Mouse (Mus musculus): ENCODE measurements around the gene Adad2.

Adad2 gene

DNA sequence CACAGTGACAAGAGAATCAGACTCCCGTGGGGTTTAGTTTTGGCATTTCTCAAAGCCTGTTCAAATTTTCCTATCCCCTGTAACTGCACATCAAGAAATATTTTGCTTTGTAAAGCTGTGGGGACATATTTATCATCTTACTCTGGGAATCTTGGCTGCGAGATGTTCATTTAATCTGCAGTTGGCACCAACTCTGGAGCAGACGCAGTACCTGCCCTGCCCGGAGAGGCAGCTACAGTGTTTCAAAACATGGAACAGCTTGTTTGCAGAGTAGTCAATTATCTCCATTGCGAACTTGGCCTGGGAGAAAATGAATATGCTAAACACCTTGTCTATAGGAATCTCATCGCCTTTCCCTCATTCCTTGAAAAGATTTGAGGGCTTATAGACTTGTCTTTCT lies 25.7 kb downstream of the Adad2 start:
- in situ Hi-C loops (cut with MboI; ENCODE audit: low sequenced_read_pairs): no loop called here

DNA sequence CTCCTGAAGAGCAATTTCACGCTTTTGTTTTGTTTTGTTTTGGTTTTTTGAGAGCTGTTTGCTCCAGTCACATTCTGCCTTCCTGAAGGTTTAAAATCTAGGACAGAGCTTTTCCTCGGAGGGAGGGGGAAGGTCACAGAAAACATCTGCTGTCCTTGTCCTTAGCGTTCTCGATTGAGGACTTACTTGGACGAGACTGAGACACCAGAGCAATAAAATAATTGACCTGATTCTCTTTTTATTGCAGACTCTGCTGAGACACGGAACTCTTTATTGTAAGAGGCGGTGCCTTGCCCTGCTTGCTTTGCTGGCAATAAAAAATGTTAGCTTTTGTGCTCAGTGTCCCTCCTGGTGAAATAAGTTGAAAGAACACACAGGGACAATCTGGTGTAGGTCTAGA lies 27.3 kb downstream of the Adad2 start:
- in situ Hi-C loops (cut with MboI; ENCODE audit: low sequenced_read_pairs): no loop called here

DNA sequence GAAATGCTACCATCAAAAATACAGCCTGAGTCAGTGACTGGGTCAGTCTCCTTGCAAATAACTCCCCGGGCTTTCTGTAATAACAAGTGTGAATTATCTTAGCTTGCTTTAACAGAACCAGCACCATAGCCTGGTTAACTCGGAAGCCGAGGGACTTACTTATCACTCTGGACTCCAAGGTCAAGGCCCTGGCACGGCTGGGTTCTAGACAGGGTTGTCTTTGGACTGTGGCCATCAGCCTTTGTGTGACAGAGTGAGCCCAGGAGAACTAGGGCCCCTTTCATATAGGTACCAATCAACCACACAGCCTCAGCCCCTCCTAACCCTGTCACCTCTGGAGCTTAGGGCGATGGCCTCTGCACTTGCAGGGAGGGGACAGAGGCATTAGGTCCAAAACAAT lies 28.5 kb downstream of the Adad2 start:
- in situ Hi-C loops (cut with MboI; ENCODE audit: low sequenced_read_pairs): no loop called here

DNA sequence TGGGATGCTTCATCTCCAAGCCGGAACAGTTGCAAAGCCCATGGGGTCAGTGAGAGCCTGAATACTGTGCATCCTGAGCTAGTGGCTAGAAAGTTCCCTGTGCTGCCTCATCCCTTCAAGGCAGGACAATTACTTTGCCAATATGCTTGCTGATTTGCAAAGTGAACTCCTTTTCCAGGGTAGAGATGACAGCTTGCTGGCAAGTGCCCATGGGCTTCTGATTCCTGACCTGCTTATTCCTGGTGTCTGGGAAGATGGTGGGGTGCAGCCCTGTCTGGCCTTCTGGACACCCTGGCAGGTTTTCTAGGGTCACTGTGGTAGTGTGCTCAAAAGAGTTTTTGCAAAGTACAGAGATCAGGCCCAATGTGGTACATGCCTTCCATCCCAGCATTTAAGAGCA lies 30.4 kb downstream of the Adad2 start:
- in situ Hi-C loops (cut with MboI; ENCODE audit: low sequenced_read_pairs): no loop called here

DNA sequence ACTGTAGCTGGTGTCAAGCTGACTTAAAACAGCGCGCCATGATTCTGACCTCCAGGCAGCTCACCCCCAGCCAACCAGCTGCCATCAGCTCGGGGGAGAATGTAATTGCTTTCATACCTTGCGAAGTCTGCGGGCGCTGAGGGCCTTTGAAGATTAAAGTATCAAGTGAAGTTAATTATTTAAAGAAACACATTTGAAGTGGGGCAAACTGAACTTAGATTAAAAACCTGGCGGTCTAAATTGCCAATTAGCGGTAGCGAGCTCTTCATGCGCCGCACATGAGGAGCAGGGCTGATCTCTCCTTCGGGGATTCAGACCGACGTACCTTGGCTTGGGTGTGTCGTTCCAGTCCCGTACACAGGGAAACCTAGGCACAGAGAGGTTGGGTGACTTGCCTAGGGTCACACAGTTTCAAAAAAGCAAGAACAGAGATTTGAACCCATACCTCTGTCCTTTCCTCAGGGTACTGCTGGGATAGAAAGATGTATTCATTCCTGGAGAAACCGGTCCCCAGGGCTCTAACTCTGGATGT lies 31.9 kb downstream of the Adad2 start:
- in situ Hi-C loops (cut with MboI; ENCODE audit: low sequenced_read_pairs): no loop called here

DNA sequence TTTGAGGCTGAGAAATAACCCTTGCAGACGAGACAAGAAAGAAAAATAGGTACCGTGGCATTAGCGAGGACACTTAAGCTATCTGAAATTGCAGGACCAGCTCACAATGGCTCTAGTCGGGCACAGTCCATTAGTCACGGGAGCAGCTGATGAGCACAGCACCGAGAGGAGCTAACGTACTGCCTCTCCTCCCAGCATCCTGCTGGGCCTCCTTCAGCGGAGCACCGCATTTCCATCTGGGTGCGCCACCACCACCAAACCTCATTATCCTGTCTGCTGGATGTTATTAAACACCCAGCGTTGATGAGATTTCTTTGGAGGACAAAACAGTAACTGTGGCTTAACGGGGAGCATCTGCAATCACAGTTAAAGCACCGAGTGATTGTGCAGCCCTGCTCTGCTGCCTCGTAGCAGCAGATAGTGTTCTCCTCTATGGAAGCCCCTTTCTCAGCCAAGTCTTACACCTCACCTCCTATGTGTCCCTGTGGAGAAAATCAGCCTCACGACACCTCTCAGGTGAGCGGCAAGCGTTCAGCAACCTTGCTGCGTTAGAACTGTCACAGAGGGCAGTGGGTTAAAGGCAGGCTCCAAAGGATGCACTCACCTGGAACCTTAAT lies 32.5 kb downstream of the Adad2 start:
- in situ Hi-C loops (cut with MboI; ENCODE audit: low sequenced_read_pairs): no loop called here

DNA sequence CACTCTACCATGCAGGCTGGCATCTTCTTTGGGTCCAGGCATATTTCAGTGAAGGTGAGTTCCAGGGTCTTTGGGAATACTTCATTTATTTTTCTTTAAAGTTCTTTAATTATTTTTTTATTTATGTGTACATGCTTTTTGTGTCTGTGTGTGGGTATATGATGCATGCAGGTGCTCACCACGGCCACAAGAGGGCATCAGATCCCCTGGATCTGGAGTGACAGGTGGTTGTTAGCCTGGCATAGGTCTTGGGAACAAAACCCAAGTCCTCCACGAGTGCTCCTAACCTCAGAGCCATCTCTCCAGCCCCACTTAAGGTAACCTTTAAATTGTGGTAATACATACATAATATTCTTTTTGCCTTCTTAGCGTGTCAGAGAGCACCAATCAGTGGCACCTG lies 33.6 kb downstream of the Adad2 start:
- in situ Hi-C loops (cut with MboI; ENCODE audit: low sequenced_read_pairs): no loop called here

DNA sequence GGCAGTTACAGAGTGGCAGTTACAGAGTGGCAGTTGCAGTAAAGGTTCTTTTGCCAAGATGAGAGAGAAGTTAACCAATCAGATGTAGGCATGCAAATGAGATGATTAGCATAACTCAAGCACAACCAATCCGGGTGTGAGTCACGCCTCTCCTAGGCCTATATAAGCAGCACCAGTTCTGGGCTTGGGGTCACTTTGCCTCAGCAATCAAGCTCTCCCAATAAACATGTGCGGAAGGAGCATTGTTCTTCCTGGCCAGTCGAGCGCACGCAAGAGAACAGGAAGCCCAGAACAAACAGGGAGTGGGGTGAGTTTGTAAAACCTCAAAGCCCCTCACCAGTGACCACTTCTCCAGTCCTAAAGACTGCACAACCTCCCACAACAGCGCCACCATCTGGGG lies 34.3 kb downstream of the Adad2 start:
- in situ Hi-C loops (cut with MboI; ENCODE audit: low sequenced_read_pairs): no loop called here

DNA sequence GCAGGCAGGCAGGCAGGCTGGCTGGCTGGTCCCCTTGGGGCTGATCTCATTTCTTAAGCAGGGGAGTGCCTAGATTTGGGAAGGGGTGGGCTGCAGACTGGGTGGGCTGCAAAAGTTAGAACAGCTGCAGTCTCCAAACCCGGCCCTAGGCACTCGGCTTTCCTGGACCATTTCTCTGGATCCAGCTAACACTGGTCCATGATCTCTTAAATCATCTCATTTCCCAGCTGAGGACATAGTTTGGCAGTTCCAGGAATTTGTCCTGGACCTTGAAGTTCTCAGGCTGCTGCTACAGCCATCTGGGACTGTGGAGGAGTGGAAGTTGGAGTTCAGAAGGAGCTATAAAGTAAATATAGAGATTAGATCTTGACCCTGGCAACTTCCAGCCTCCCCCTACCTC lies 38.8 kb downstream of the Adad2 start:
- in situ Hi-C loops (cut with MboI; ENCODE audit: low sequenced_read_pairs): no loop called here

DNA sequence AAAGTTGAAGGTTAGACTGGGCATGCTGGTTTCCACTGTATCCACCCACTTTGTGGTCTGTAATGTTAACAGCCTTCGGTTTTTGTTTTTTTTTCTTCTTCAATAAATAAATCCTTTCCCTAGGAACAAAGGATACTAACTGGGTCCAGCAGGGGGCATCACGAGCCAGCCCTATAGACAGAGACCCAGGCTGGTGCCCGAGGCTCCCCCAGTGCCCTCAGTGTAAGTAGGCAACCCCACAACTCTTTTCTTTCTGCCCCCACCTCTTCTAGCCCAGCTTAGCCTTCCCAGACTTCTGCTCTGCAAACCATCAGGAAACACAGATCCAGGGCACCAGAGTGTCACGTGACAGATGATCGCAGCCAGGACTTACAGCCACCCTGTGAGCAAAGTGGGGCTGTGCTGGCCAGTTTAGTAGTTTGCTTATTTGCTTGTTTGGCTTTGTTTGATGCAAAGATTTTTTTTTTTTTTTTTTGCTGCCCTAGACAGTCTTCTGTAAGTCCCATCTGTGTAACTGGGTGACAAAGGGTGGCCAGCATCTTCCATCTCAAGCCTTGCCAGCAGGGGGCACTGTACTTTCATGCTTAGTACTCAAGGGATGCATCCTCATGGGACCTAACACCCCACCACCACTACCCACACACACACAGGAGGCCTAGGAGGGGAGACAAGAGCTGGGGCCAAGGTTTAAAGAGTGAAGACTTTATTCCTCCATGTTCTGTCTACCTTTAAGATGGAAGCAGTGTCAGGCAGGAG lies 44.3 kb downstream of the Adad2 start:
- in situ Hi-C loops (cut with MboI; ENCODE audit: low sequenced_read_pairs): no loop called here

DNA sequence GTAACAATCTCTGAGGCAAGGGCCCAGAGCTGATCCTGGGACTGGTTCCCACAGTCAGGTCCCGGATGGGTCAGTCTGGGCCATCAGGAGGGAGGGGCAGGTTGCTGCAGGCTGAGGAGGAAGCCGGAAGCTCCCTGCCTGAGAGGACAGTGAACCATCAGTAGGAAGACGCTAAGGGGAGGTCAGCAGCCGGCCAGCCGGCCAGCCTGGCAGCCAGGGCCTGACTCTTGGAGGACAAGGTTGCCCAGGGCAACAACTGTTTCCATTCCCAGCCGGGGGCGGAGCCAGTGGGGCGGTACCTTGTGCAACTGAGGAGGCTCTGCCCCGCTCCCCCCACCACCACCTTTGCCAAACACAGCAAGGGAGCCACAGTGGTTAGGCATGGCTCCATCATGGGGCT lies 48.5 kb downstream of the Adad2 start:
- in situ Hi-C loops (cut with MboI; ENCODE audit: low sequenced_read_pairs): no loop called here

DNA sequence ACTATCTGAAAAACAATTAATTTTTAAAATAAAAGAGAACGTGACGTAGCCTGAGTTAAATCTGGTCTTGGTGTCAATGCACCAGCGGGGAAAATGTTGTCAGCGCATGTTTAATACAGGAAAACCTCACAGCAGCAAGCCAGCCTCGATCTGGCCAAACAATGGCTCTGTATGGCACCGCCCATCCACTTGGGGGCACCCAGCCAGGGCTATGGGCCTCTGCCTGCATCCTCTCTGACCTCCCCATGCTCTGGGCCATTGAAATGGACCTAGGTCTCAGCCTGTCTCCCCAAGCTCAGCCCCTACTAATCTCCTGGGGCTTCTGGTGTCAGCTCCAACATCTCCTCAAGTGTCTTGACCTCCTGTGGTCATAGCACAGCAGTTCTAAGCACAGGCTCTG lies 49.3 kb downstream of the Adad2 start:
- in situ Hi-C loops (cut with MboI; ENCODE audit: low sequenced_read_pairs): no loop called here

DNA sequence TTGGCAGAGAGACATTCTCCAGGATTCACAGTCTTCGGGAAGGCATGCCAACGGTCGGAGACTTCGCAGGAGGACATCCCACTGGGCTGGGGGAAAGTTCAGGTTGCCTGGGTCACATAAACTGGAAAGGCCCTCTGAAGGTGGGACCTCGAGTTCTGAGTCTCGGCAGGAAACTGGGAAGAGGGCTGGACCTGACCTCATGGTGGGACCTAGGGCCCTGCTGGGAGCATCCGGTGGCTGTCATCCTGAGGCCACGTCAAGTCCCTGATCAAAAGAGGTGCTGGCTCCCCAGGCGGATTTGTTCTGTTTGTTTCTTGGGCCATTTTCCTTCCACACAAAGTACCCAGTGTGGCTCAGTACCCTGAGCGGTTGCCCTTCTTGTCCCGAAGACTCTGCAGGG lies 50.9 kb downstream of the Adad2 start:
- in situ Hi-C loops (cut with MboI; ENCODE audit: low sequenced_read_pairs): no loop called here

DNA sequence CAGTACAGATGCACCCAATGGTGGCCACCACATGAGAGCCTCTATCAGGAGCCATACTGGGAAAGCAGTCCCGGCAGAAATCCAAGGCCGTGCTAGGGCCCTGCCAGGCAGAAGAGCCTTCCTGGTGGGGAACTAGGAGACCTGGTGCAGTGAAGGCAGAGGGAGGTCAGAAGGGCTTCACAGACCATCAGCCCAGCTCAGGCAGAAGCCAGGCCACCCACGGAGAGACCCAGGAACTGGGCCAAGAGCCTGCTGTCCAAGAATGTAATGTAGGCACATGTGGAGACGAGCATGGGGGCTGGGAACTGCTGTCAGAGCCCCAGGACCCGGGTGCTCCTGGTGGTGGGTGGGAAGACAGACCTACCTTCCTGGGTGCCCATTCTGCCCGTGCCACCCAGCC lies 52.7 kb downstream of the Adad2 start:
- in situ Hi-C loops (cut with MboI; ENCODE audit: low sequenced_read_pairs): no loop called here

Measured in CH12F3 (cell line).